Mouse (Mus musculus): ENCODE measurements around the gene Smim7. TPM values are rescaled to one million over a fixed set of nuclear protein-coding genes. Genes with fewer than 3 reads are reported as not detected.

Smim7 gene
- 98.6 and 104 TPM in 2 replicates for polyA plus RNA-seq (2016; fragmentation: Nextera tagmentation; extraction: Ambion mirVana)

DNA sequence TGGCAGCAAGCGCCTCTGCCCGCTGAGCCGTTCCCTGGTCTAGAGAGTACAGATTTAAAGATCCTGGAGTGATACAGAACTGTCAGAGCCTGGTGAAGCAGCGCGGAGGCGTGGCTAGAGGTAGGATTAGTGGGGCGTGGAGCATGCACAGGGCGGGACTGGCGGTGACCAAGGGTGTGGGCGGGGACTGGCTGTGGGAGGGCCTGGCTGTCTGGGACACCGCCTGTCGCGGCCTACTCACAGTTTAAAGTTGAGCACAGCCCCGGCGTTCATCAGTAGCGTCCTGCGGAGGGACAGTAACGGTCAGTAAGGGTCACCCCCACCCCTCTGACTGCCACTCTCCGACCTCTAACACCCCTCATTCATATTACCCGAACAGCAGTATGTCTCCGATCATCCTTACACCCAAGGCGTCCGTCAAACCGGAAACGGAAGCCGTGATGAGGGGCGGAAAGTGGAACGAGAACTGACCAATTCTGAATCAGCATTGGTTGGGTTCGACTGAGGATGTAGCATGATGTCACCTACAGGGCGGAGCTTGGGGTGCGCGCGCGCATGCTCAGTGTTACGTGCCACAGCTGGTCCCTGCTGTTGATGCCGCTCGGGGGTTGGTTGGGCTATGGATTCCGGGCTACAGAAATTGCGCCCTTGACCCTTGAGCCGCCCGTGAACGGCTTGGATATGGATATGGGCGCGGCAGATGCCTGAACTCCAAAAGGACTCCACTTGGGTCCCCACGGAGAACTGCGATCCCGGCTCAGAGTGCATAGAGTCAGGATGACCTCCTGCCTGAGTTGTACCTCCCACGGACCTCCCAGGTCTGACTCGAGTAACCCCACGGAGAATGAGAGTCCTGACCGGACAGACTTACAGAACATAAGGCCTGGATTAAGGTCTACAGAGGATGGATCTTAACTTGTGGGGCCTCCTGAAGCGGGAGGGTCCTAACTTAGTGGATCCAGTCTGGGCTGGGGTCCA lies at the start of gene Smim7:
Gene Smim7, minus strand, starts transcription at position 456 of the 978 bp plus-strand sequence.
- under 1% methylated on average over 52 of the region's 52 CpGs for WGBS
- no peaks in the 10 kb centered on the region for H3K27me3 ChIP-seq (ENCODE audit: insufficient read depth, poor library complexity, severe bottlenecking)
- no peaks in the 10 kb centered on the region for H3K9me3 ChIP-seq
- peak within 1 kb of the TSS; percentile 78 for H3K4me3 ChIP-seq
- DNase-seq (ENCODE audit: low spot score): peak; percentile 99
- H3K27ac ChIP-seq: peak within 1 kb of the TSS; percentile 96
- peaks cover 40% of the 10 kb centered on the region for H3K36me3 ChIP-seq
- peaks cover 20% of the 10 kb centered on the region; the same call in 1 of the 2 replicates for H3K4me1 ChIP-seq

DNA sequence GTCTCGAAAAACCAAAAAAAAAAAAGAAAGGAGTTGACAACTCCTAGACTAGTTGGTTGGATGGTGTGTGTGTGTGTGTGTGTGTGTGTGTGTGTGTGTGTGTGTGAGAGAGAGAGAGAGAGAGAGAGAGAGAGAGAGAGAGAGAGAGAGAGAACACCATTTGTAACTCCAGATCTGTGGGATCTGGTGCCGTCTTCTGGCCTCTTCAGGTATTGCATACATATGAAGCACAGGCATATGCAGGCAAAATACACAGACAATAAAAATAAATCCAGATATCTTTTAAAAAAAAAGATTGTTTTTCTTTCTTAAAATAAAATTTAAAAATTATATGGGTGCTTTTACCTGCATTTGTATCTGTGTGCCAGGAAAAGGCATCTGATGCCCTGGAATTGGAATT lies 19.3 kb upstream of the Smim7 start:
- 57% methylated on average over 2 of the region's 2 CpGs for WGBS
- Histone ChIP-seq H3K4me1 (0 out of 2 replicates have a peak, but pooled peaks cover 9% of the 10 kb centered on the region), H3K36me3 (peaks cover 10% of the 10 kb centered on the region; the same call in 1 of the 2 replicates), H3K9me3 (no peaks in the 10 kb centered on the region), H3K27me3 (ENCODE audit: insufficient read depth, poor library complexity, severe bottlenecking) (no peaks in the 10 kb centered on the region), H3K4me3 (no peak overlapping the region), H3K27ac (no peak overlapping the region)
- no peak for DNase-seq (ENCODE audit: low spot score)

DNA sequence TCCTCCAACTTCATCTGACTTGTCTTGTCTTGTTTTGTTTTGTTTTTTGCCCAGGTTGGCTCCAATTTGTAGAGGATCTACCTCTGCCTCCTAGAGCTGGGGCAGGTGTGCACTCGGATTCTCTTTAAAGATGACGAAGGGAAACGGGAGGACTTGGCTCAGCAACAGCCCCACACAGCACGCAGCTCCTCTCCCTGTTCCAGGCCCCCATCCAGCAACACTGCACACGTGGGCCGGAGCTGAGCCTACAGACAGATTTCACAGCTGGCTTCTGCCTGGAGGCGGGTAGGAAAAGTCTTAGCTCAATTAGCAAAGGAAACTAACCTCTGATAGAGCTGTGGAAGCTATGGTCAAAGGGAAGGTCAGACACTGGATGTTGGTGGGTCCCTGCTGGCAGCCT lies 18.4 kb upstream of the Smim7 start:
- Histone ChIP-seq H3K4me1 (peaks cover 17% of the 10 kb centered on the region; the same call in 1 of the 2 replicates), H3K27me3 (ENCODE audit: insufficient read depth, poor library complexity, severe bottlenecking) (no peaks in the 10 kb centered on the region), H3K4me3 (no peak overlapping the region), H3K9me3 (no peaks in the 10 kb centered on the region), H3K27ac (no peak overlapping the region), H3K36me3 (peaks cover 10% of the 10 kb centered on the region; the same call in 1 of the 2 replicates)
- no peak for DNase-seq (ENCODE audit: low spot score)
- 79% methylated on average over 7 of the region's 7 CpGs for WGBS

DNA sequence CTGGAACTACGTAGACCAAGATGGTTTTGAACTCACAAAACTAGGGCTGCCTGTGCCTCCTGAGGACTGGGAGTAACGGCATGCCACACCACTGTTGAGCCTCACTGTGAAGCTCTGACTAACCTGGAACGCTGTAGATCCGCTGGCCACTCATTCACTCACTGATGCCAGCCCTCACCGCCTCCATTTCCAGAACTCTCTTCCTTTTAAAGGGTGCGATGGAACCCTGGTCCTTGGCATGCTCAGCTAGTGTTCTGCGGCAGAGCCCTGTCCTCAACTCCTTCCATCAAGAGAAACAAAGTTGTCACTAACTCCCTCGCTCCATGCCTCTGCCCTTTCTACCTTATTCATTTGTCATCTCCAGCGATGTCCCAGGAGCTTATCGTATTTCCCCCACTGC lies 18.0 kb upstream of the Smim7 start:
- H3K9me3 ChIP-seq: no peaks in the 10 kb centered on the region
- peaks cover 10% of the 10 kb centered on the region; the same call in 1 of the 2 replicates for H3K36me3 ChIP-seq
- WGBS: 84% methylated on average over 10 of the region's 10 CpGs
- H3K4me1 ChIP-seq: peaks cover 21% of the 10 kb centered on the region; the same call in 1 of the 2 replicates
- DNase-seq (ENCODE audit: low spot score): no peak
- H3K4me3 ChIP-seq: no peak overlapping the region
- no peaks in the 10 kb centered on the region for H3K27me3 ChIP-seq (ENCODE audit: insufficient read depth, poor library complexity, severe bottlenecking)
- H3K27ac ChIP-seq: no peak overlapping the region

DNA sequence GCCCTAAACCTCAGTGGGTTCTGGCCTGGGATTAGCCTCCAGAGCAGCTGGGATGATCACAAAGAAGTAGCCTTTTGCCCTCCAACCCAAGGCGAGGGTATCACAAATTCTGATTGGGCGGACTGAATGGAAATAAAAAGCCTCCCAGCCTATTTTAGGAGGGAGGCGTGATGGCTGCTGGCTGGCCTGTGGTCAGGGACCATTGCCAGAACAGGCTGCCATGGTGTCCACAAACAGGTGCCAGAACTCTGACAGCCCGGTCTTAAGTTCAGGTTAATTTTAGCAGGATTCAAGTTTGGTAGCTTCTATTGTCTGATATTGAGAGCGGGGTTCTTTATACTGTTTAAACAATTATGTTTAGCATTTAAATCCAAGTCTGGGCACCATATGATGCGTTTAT lies 16.9 kb upstream of the Smim7 start:
- no peaks in the 10 kb centered on the region for H3K9me3 ChIP-seq
- H3K4me1 ChIP-seq: peaks cover 26% of the 10 kb centered on the region; the same call in 1 of the 2 replicates
- peaks cover 10% of the 10 kb centered on the region; the same call in 1 of the 2 replicates for H3K36me3 ChIP-seq
- WGBS: 68% methylated on average over 6 of the region's 6 CpGs
- DNase-seq (ENCODE audit: low spot score): no peak
- H3K27me3 ChIP-seq (ENCODE audit: insufficient read depth, poor library complexity, severe bottlenecking): no peaks in the 10 kb centered on the region
- no peak overlapping the region for H3K4me3 ChIP-seq
- H3K27ac ChIP-seq: no peak overlapping the region

DNA sequence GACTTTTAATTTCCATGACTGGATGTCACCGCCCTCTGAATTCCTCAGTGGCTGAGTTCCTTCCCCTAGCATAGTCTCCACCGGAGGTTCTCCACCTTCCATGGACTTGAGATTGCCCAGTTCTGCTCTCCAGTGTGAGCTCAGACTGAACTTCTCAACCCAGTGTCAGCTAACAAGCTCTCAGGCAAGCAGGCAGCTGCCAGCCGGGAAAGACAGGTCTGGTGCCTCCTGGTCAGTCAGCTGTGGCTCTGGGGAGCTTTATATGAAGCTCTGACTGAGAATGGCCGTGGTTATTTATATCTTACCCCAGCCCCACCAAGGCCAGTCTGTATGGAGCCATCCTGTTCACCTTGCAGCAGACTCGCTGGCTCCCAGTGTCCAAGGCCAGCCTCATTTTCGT lies 13.5 kb upstream of the Smim7 start:
- 0 out of 2 replicates have a peak overlapping the region, but pooled peaks have one; percentile 6 for H3K27ac ChIP-seq
- WGBS: 57% methylated on average over 6 of the region's 6 CpGs

DNA sequence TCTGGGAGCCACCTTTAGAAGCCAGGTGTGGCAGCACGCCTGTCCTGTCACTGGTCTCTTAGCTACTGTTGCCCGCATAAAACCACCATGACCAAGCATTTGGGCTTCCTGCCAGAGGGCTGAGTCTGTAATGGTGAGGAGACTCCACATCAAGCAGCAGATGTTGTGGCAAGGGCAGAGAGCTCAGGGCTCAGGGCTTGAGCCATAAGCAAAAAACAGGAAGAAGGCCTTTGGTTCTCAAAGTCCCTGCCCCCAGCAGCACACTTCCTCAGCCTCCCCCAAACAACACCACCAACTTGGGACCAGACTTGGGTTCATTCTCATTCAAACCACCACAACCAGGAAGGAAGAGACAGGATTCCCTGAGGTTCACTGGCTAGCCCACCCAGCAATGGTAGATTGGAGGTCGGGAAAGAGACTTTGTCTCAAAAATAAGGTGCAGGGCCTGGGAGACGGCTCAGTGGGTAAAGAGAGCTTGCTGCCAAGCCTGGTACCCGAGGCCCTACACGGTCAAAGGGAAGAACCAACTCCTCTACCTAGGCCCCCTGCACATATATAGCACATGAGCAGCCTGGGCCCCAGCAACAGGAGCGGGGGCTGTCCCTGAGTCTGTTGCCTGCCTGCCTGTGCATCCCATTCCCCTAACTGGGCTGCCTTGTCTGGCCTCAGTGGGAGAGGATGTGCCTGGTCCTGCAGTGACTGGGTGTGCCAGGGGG lies 12.3 kb upstream of the Smim7 start:
- Histone ChIP-seq H3K4me1 (peaks cover 36% of the 10 kb centered on the region), H3K36me3 (peaks cover 37% of the 10 kb centered on the region; the same call in 1 of the 2 replicates), H3K4me3 (no peak overlapping the region), H3K27me3 (ENCODE audit: insufficient read depth, poor library complexity, severe bottlenecking) (no peaks in the 10 kb centered on the region), H3K27ac (no peak overlapping the region), H3K9me3 (no peaks in the 10 kb centered on the region)
- DNase-seq (ENCODE audit: low spot score): no peak
- 77% methylated on average over 7 of the region's 7 CpGs for WGBS

More for the DNA sequence above, 13.5 kb upstream of the Smim7 start:
- no peak for DNase-seq (ENCODE audit: low spot score)
- no peaks in the 10 kb centered on the region for H3K9me3 ChIP-seq
- no peak overlapping the region for H3K4me3 ChIP-seq
- no peaks in the 10 kb centered on the region for H3K27me3 ChIP-seq (ENCODE audit: insufficient read depth, poor library complexity, severe bottlenecking)
- peaks cover 26% of the 10 kb centered on the region; the same call in 1 of the 2 replicates for H3K4me1 ChIP-seq
- H3K36me3 ChIP-seq: peaks cover 37% of the 10 kb centered on the region; the same call in 1 of the 2 replicates

DNA sequence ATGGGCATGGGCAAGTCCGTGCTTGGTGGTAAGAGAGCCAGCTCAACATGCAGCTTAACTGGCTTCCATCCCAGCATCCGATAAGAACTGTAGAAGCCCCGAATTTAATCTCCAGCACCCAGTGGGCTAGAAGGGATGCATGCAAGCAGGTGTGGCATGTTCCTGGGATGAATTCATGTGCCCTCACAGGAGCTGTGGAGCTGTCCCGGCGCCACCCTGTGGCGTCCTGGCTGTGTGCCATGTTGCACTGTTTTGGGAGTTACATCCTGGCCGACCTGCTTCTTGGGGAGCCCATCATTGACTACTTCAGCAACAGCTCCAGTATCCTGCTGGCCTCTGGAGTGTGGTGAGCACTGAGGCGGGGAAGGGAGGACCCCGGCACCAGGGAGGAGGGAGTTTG lies 8.5 kb upstream of the Smim7 start:
- H3K36me3 ChIP-seq: peaks cover 27% of the 10 kb centered on the region; the same call in 1 of the 2 replicates
- 65% methylated on average over 9 of the region's 9 CpGs for WGBS

DNA sequence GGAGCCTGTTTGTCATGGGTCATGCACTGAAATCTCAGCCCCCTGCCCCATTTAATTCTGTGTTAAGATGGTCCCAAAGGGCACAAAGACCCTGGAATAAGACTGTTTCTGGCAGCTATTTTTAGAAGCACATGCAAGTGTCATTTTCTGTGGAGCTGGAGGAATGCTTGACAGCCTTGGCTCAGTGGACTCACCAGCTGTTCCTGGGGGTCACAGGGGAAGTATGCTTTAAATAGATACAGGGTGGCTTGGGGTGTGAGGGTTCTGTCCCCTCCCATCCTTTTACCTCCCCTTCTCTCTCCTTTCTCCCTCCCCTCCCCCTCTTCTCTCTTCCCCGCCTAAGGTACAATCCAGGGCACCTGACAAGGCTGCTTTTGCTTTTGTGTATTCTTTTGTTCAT lies 7.1 kb upstream of the Smim7 start:
- Histone ChIP-seq H3K36me3 (peaks cover 27% of the 10 kb centered on the region; the same call in 1 of the 2 replicates), H3K27me3 (ENCODE audit: insufficient read depth, poor library complexity, severe bottlenecking) (no peaks in the 10 kb centered on the region), H3K4me3 (no peak overlapping the region), H3K27ac (peak overlapping the region; percentile 78), H3K4me1 (peaks cover 17% of the 10 kb centered on the region), H3K9me3 (no peaks in the 10 kb centered on the region)
- no peak for DNase-seq (ENCODE audit: low spot score)
- WGBS: 56% methylated on average over 1 of the region's 1 CpGs

More for the DNA sequence above, 8.5 kb upstream of the Smim7 start:
- Histone ChIP-seq H3K4me1 (peaks cover 27% of the 10 kb centered on the region), H3K27ac (no peak overlapping the region), H3K27me3 (ENCODE audit: insufficient read depth, poor library complexity, severe bottlenecking) (no peaks in the 10 kb centered on the region), H3K9me3 (no peaks in the 10 kb centered on the region), H3K4me3 (no peak overlapping the region)
- no peak for DNase-seq (ENCODE audit: low spot score)

DNA sequence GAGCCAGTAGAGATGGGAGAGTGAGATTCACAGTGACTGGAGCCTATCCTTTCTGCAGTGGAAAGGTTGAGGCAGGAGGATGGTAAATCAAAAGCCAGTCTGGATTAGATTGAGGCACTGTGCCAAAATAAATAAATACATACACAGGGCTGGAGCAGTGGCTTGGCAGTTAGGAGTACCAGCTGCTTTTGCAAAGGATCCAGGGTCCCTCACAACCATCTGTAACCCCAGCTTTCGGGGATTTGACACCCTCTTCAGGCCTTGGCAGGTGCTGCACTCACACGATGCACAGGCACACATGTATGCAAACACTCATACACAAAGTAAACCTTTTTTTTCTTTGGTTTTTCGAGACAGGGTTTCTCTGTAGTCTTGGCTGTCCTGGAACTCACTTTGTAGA lies 6.4 kb upstream of the Smim7 start:
- Histone ChIP-seq H3K4me1 (peaks cover 23% of the 10 kb centered on the region), H3K27me3 (ENCODE audit: insufficient read depth, poor library complexity, severe bottlenecking) (no peaks in the 10 kb centered on the region), H3K36me3 (peaks cover 24% of the 10 kb centered on the region; the same call in 1 of the 2 replicates), H3K9me3 (no peaks in the 10 kb centered on the region), H3K4me3 (no peak overlapping the region), H3K27ac (peak overlapping the region; percentile 78; the same call in 1 of the 2 replicates)
- no peak for DNase-seq (ENCODE audit: low spot score)
- 81% methylated on average over 3 of the region's 3 CpGs for WGBS

DNA sequence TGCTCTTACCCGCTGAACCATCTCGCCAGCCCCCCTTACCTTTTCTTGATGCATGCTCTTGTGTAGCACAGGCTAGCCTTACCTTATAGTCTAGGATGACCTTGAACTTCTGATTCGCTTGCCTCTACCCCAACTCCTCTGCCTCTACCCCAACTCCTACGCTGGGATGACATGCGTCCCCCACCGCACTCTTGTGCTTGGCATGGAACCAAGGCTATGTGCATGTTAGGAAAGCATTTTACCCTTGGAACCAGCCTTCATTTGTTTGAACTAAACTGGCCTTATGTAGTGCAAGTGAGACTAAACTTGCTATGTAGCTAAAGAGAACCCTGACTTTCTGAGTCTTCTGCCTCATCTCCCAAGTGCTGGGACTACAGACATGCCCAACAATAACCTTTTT lies 5.0 kb upstream of the Smim7 start:
- H3K4me1 ChIP-seq: peaks cover 26% of the 10 kb centered on the region
- 94% methylated on average over 6 of the region's 6 CpGs for WGBS
- no peak overlapping the region for H3K4me3 ChIP-seq
- peaks cover 15% of the 10 kb centered on the region; the same call in 1 of the 2 replicates for H3K36me3 ChIP-seq
- no peaks in the 10 kb centered on the region for H3K9me3 ChIP-seq
- H3K27me3 ChIP-seq (ENCODE audit: insufficient read depth, poor library complexity, severe bottlenecking): no peaks in the 10 kb centered on the region
- no peak for DNase-seq (ENCODE audit: low spot score)
- no peak overlapping the region for H3K27ac ChIP-seq

DNA sequence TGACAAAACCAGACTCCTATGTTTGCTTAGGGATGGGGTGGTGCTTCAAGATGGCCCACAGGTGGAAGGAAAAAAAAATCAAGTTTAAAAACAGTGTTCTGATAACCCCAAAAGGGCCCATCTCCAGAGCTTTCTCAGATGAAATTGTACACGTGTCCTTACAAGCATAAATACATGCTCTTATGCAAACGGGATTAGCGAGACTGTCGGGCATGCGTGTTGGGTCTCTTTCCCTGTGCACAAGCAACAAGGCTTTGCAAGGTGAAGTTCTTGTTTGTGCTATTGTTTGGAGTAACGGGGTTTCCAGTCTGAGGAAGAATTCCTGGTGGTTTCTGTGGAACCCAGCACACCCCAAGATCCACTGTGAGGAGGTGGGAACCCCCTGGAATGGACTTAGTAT lies 2.6 kb upstream of the Smim7 start:
- no peak for DNase-seq (ENCODE audit: low spot score)
- Histone ChIP-seq H3K4me1 (peaks cover 29% of the 10 kb centered on the region), H3K27me3 (ENCODE audit: insufficient read depth, poor library complexity, severe bottlenecking) (no peaks in the 10 kb centered on the region), H3K36me3 (peaks cover 15% of the 10 kb centered on the region), H3K9me3 (no peaks in the 10 kb centered on the region), H3K27ac (no peak overlapping the region), H3K4me3 (no peak overlapping the region; the same call in 1 of the 2 replicates)
- 84% methylated on average over 6 of the region's 6 CpGs for WGBS

Measured in heart, embryonic 10.5 days (tissue).